31 mouse cellular contexts compared by ENCODE assay signal in the genomic region with DNA sequence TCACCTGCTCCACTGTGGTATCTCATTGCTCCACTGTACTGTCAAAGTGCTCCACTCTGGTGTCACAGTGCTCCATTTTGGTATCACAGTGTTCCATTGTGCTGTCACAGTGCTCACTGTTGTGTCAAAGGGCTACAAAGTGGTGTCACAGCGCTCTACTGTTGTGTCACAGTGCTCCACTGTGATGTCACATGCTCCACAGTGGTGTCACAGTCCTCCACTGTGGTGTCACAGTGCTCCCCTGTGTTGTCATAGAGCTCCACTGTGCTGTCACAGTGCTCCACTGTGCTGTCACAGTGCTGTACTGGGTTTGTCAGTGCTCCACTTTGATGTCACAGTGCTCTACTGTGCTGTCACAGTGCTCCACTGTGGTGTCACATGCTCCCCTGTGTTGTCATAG.
DNase-seq lines count a peak whose midpoint lies in the region.
"Had no signal": no experiment of that assay in that cellular context is flagged by ENCODE, and none has a peak within 500 bp of the region (broad histone marks: within the 10 kb centered on the region; RNA-seq: fewer than 3 reads in every experiment).

No protein-coding gene starts in this region.

- H3K9me3 ChIP-seq in heart, embryonic 10.5 days: peaks cover 97% of the 10 kb centered on the region
- H3K9me3 ChIP-seq in limb, embryonic 10.5 days (replicated peaks): peaks cover 92% of the 10 kb centered on the region
- H3K9me3 ChIP-seq: stomach, embryonic 15.5 days had no signal

- WGBS in heart, embryonic 10.5 days: 36% methylated on average over 1 of the region's 1 CpGs
- WGBS in limb, embryonic 10.5 days: 58% methylated on average over 1 of the region's 1 CpGs

- H3K4me3 ChIP-seq in heart, embryonic 10.5 days: no peak overlapping the region
- no peak overlapping the region for H3K4me3 ChIP-seq in limb, embryonic 10.5 days
- H3K4me3 ChIP-seq: embryonic facial prominence, embryonic 12.5 days; hindbrain, embryonic 12.5 days; intestine, embryonic 15.5 days; limb, embryonic 13.5 days; liver, embryonic 15.5 days; lung, embryonic 15.5 days; myocyte; neural tube, embryonic 13.5 days; stomach, embryonic 15.5 days had no signal

- H3K4me1 ChIP-seq in heart, embryonic 10.5 days: no peaks in the 10 kb centered on the region
- no peaks in the 10 kb centered on the region for H3K4me1 ChIP-seq in limb, embryonic 10.5 days
- H3K4me1 ChIP-seq: embryonic facial prominence, embryonic 12.5 days; hindbrain, embryonic 12.5 days; intestine, embryonic 15.5 days; limb, embryonic 13.5 days; liver, embryonic 15.5 days; lung, embryonic 15.5 days; neural tube, embryonic 13.5 days; stomach, embryonic 15.5 days had no signal

- no peaks in the 10 kb centered on the region for H3K36me3 ChIP-seq in heart, embryonic 10.5 days
- no peaks in the 10 kb centered on the region for H3K36me3 ChIP-seq in limb, embryonic 10.5 days
- H3K36me3 ChIP-seq: embryonic facial prominence, embryonic 12.5 days; hindbrain, embryonic 12.5 days; intestine, embryonic 15.5 days; limb, embryonic 13.5 days; liver, embryonic 15.5 days; lung, embryonic 15.5 days; neural tube, embryonic 13.5 days; stomach, embryonic 15.5 days had no signal

- H3K27me3 ChIP-seq in heart, embryonic 10.5 days (ENCODE audit: insufficient read depth, poor library complexity, severe bottlenecking): no peaks in the 10 kb centered on the region
- H3K27me3 ChIP-seq in limb, embryonic 10.5 days (ENCODE audit: low read depth, poor library complexity, severe bottlenecking): no peaks in the 10 kb centered on the region
- H3K27me3 ChIP-seq: CH12.LX; embryonic facial prominence, embryonic 12.5 days; hindbrain, embryonic 12.5 days; intestine, embryonic 15.5 days; limb, embryonic 13.5 days; liver, embryonic 15.5 days; lung, embryonic 15.5 days; neural tube, embryonic 13.5 days; Patski; stomach, embryonic 15.5 days had no signal

- no peak overlapping the region for H3K27ac ChIP-seq in heart, embryonic 10.5 days
- H3K27ac ChIP-seq in limb, embryonic 10.5 days: no peak overlapping the region
- H3K27ac ChIP-seq: embryonic facial prominence, embryonic 12.5 days; hindbrain, embryonic 12.5 days; hindbrain, postnatal 0 days; intestine, embryonic 15.5 days; kidney, postnatal 0 days; limb, embryonic 13.5 days; liver, embryonic 15.5 days; lung, embryonic 15.5 days; neural tube, embryonic 13.5 days; stomach, embryonic 15.5 days had no signal

- peak; percentile 66 for DNase-seq in heart, embryonic 10.5 days (ENCODE audit: low spot score)
- DNase-seq in heart, adult 18-20 months: no peak
- peak; percentile 1 for DNase-seq in ovary, postnatal 36 days (ENCODE audit: low spot score)
- DNase-seq in ovary, postnatal 14 days (ENCODE audit: low spot score): no peak
- peak; percentile 20 for DNase-seq in limb, embryonic 10.5 days (ENCODE audit: low spot score)
- peak; percentile 0 for DNase-seq in mesoderm, embryonic 11.5 days (ENCODE audit: low read depth, low spot score)
- DNase-seq in left cerebral cortex, postnatal 36 days (ENCODE audit: low spot score in 2 of 2): no peak
- DNase-seq in kidney, adult 18-20 months: no peak
- DNase-seq: adrenal gland, postnatal 10 days; cerebellum, adult 11 months; cerebellum, adult 9-11 months; embryo, embryonic 11 days; forebrain, postnatal 0 days; heart, postnatal 36 days; kidney, adult 8-10 months; kidney, postnatal 4 days; right cerebral cortex, postnatal 25 days; thymus, adult 2 months had no signal

- intact Hi-C loops in left cerebral cortex, postnatal 36 days (cut with DNase I): no loop called here

Comparison
In these comparisons a context has a peak if more than half of its experiments do, and no peak if none do; other contexts are left out.
1. DNase-seq: peak in heart, embryonic 10.5 days (single experiment), ovary, postnatal 36 days (single experiment), limb, embryonic 10.5 days (single experiment) and mesoderm, embryonic 11.5 days (single experiment); none in heart, adult 18-20 months (0 of 2), ovary, postnatal 14 days (single experiment), left cerebral cortex, postnatal 36 days (0 of 2) and kidney, adult 18-20 months (single experiment).